Mouse (Mus musculus) heart, adult 2 months (tissue): ENCODE measurements around the gene Wdr60.

Source experiments
- EP300 ChIP-seq: fragments of 200-500 bp; IDR thresholded peaks from 2 replicates; pipeline ENCODE4 v1.6.1; 2011; ENCODE audit warnings: low read depth, low read length, control low read depth; ENCODE audit not compliant: insufficient read depth
- POLR2A ChIP-seq: fragments of 200-500 bp; IDR thresholded peaks from 2 replicates; pipeline ENCODE4 v1.6.1; 2011; ENCODE audit warnings: mild to moderate bottlenecking, low read depth, low read length, control low read depth; ENCODE audit not compliant: insufficient read depth

GRCm38 (mm10) chr12:116293599-116294292 is 30.9 kb upstream of the Wdr60 start:
- TF ChIP-seq EP300 (no peak), POLR2A (no peak)
